Mouse (Mus musculus) limb, embryonic 11.5 days (tissue): ENCODE data around the gene Kcnk5. TPM values are rescaled to one million over a fixed set of nuclear protein-coding genes. Genes with fewer than 3 reads are reported as not detected.

Source experiments
- ATAC-seq: fragments of 200-750 bp; cut with Nextera tagmentation; 2 replicates; pipeline ENCODE4 v1.8.0; 2017; ENCODE audit warnings: low read depth; ENCODE audit not compliant: insufficient number of reproducible peaks, low FRiP score, low TSS enrichment
- DNase-seq: peaks from one replicate; pipeline ENCODE4 v3.0.0-alpha.2; 2015; ENCODE audit warnings: low spot score
- H3K27ac ChIP-seq: fragments of 300-500 bp; sonication (generic); replicated peaks from 2 replicates; pipeline ENCODE4 v1.5.1; 2014; ENCODE audit warnings: low read depth, mild to moderate bottlenecking, low read length
- H3K27me3 ChIP-seq: fragments of 300-500 bp; sonication (generic); 2 replicates; pipeline ENCODE4 v1.6.1; 2014; ENCODE audit warnings: mild to moderate bottlenecking, low read length, mixed read lengths; ENCODE audit not compliant: control insufficient read depth, insufficient read depth
- H3K36me3 ChIP-seq: fragments of 300-500 bp; sonication (generic); 2 replicates; pipeline ENCODE4 v1.6.1; 2014; ENCODE audit warnings: mild to moderate bottlenecking, low read length, moderate library complexity, mixed read lengths; ENCODE audit not compliant: control insufficient read depth, insufficient read depth
- H3K4me1 ChIP-seq: fragments of 300-500 bp; sonication (generic); 2 replicates; pipeline ENCODE4 v1.6.1; 2014; ENCODE audit warnings: low read length, mixed read lengths; ENCODE audit not compliant: control insufficient read depth, insufficient read depth
- H3K4me2 ChIP-seq: fragments of 300-500 bp; sonication (generic); 2 replicates; pipeline ENCODE4 v1.6.1; 2014; ENCODE audit warnings: low read depth, mild to moderate bottlenecking, moderate library complexity; ENCODE audit not compliant: severe bottlenecking
- H3K4me3 ChIP-seq: fragments of 300-500 bp; sonication (generic); 2 replicates; pipeline ENCODE4 v1.5.1; 2014; ENCODE audit warnings: low read depth, low read length
- H3K9ac ChIP-seq: fragments of 300-500 bp; sonication (generic); 2 replicates; pipeline ENCODE4 v1.6.1; 2014; ENCODE audit warnings: mild to moderate bottlenecking, low read length
- H3K9me3 ChIP-seq: fragments of 300-500 bp; sonication (generic); 2 replicates; pipeline ENCODE4 v1.6.1; 2016; ENCODE audit warnings: low read length; ENCODE audit not compliant: control insufficient read depth
- WGBS: fragments of 180-500 bp; shearing (Covaris S2); extraction: QIAGEN DNeasy Blood & Tissue Kit; methylation state at CpG from one replicate; pipeline ENCODE4 v1.1.7; 2014; 5-methylcytosine and 5-hydroxymethylcytosine counted together
- polyA plus RNA-seq: library from polyadenylated mRNA; unstranded; fragments of >200 nt; fragmentation: Nextera tagmentation; extraction: Ambion mirVana; gene quantifications from 2 replicates; pipeline ENCODE4 v1.2.1, GENCODE M21; 2014

Kcnk5 gene
- polyA plus RNA-seq, 1 experiment from 2014 or later = 5.2 TPM

DNA sequence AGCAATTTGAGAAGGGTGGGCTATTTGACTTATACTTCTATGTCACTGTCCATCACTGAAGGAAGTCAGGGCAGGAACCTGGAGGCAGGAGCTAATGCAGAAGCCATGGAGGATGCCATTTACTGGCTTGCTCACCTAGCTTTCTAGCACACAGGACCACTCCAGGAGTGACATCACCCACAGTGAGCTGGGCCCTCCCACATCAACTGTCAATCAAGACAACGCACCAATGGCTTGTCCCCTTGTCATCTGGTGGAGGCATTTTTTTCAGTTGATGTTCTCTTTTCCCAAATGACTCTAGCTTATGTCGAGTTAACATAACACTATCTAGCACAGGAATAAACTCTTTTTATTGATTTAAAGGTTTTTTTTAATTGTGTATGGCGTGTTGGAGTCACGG is 12.4 kb downstream of the Kcnk5 start:
- DNase-seq = no peak
- Histone ChIP-seq H3K27ac (no peak overlapping the region), H3K4me2 (no peak overlapping the region), H3K27me3 (no peaks in the 10 kb centered on the region), H3K9me3 (no peaks in the 10 kb centered on the region; the same call in 1 of the 2 replicates), H3K4me1 (peaks cover 13% of the 10 kb centered on the region), H3K4me3 (no peak overlapping the region), H3K9ac (no peak overlapping the region), H3K36me3 (no peaks in the 10 kb centered on the region)
- ATAC-seq = no peak
- WGBS = 92% methylated on average over 4 of the region's 4 CpGs

- H3K4me1 ChIP-seq = peaks cover 13% of the 10 kb centered on the region
- H3K27me3 ChIP-seq = no peaks in the 10 kb centered on the region
- no peak overlapping the region for H3K27ac ChIP-seq
- 77% methylated on average over 1 of the region's 1 CpGs for WGBS
- no peak overlapping the region for H3K9ac ChIP-seq
- DNase-seq = no peak
- H3K4me2 ChIP-seq = no peak overlapping the region
- no peak for ATAC-seq
- no peaks in the 10 kb centered on the region for H3K36me3 ChIP-seq
- H3K9me3 ChIP-seq = no peaks in the 10 kb centered on the region; the same call in 1 of the 2 replicates
- H3K4me3 ChIP-seq = no peak overlapping the region
These were observed 13.1 kb downstream of the Kcnk5 start for GRCm38 (mm10) chr14:20168478-20168877.

DNA sequence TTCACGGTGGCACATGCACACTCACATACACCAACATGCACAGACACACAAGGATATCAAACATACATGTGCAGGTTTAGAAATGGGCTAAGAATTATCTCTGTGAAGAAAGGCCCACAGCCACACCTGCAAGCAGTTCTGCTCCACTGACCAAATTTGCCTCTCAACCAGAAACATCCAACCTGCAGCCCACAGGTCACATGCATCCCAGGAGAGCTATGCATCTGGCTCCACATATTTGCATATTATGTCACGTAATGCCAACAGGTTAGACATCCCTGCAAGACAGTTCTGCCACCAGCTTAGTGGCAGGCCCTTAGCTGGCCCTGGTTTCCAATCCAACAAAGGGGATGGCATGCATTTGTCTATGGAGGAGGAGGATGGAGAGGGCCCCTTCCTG is 13.6 kb downstream of the Kcnk5 start:
- Histone ChIP-seq H3K4me2 (no peak overlapping the region), H3K4me3 (no peak overlapping the region), H3K36me3 (no peaks in the 10 kb centered on the region), H3K4me1 (peaks cover 9% of the 10 kb centered on the region), H3K27ac (no peak overlapping the region), H3K9ac (no peak overlapping the region), H3K9me3 (no peaks in the 10 kb centered on the region; the same call in 1 of the 2 replicates), H3K27me3 (no peaks in the 10 kb centered on the region)
- DNase-seq (no peak), ATAC-seq (no peak)
- 93% methylated on average over 2 of the region's 2 CpGs for WGBS

DNA sequence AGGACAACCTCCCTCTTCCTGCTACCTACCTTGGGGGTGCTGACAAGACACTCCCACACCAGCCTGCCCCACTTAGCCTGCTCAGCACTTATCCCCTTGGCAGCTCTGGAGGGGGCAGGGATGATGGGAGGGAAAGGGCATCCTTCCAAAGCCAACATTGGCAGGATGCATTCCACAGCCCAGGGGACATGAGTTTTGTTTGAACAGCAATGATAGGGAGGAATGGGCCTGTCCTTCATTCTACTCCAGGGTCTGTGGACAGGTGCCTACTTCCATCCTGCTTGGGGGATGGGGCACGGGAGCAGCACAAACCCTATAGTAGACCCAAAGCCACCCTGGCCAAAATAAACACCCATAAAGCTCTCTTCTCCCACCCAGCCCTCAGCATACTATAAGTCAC is 16.2 kb downstream of the Kcnk5 start:
- Histone ChIP-seq H3K27ac (no peak overlapping the region), H3K9me3 (no peaks in the 10 kb centered on the region; the same call in 1 of the 2 replicates), H3K9ac (no peak overlapping the region), H3K36me3 (no peaks in the 10 kb centered on the region), H3K4me3 (no peak overlapping the region), H3K4me2 (no peak overlapping the region), H3K27me3 (no peaks in the 10 kb centered on the region), H3K4me1 (no peaks in the 10 kb centered on the region)
- 77% methylated on average over 1 of the region's 1 CpGs for WGBS
- DNase-seq (no peak), ATAC-seq (no peak)

GRCm38 (mm10) chr14:20164438-20164837 is 17.2 kb downstream of the Kcnk5 start:
- peaks cover 8% of the 10 kb centered on the region; the same call in 1 of the 2 replicates for H3K4me1 ChIP-seq
- no peaks in the 10 kb centered on the region for H3K9me3 ChIP-seq
- WGBS = 84% methylated on average over 7 of the region's 7 CpGs
- H3K36me3 ChIP-seq = no peaks in the 10 kb centered on the region
- no peak overlapping the region for H3K9ac ChIP-seq
- H3K27ac ChIP-seq = no peak overlapping the region
- no peaks in the 10 kb centered on the region for H3K27me3 ChIP-seq
- DNase-seq = no peak
- no peak for ATAC-seq
- H3K4me2 ChIP-seq = no peak overlapping the region
- no peak overlapping the region for H3K4me3 ChIP-seq

GRCm38 (mm10) chr14:20162686-20163085 is 18.9 kb downstream of the Kcnk5 start:
- no peak overlapping the region for H3K4me3 ChIP-seq
- no peak overlapping the region for H3K27ac ChIP-seq
- H3K9me3 ChIP-seq = no peaks in the 10 kb centered on the region
- no peaks in the 10 kb centered on the region for H3K36me3 ChIP-seq
- WGBS = 91% methylated on average over 6 of the region's 6 CpGs
- DNase-seq = no peak
- ATAC-seq = no peak
- no peak overlapping the region for H3K4me2 ChIP-seq
- no peak overlapping the region for H3K9ac ChIP-seq
- H3K4me1 ChIP-seq = peaks cover 10% of the 10 kb centered on the region; the same call in 1 of the 2 replicates
- H3K27me3 ChIP-seq = no peaks in the 10 kb centered on the region

- DNase-seq = no peak
These were observed 22.6 kb downstream of the Kcnk5 start for GRCm38 (mm10) chr14:20158727-20159681.

GRCm38 (mm10) chr14:20157595-20157994 is 24.0 kb downstream of the Kcnk5 start:
- H3K4me3 ChIP-seq = no peak overlapping the region
- 92% methylated on average over 10 of the region's 10 CpGs for WGBS
- no peaks in the 10 kb centered on the region for H3K36me3 ChIP-seq
- H3K9ac ChIP-seq = no peak overlapping the region
- no peaks in the 10 kb centered on the region for H3K9me3 ChIP-seq
- ATAC-seq (no peak), DNase-seq (no peak)
- no peak overlapping the region for H3K4me2 ChIP-seq
- no peak overlapping the region for H3K27ac ChIP-seq
- H3K27me3 ChIP-seq = no peaks in the 10 kb centered on the region
- peaks cover 12% of the 10 kb centered on the region; the same call in 1 of the 2 replicates for H3K4me1 ChIP-seq

More at GRCm38 (mm10) chr14:20158727-20159681, 22.6 kb downstream of the Kcnk5 start:
- Histone ChIP-seq H3K4me2 (no peak overlapping the region), H3K9ac (no peak overlapping the region), H3K27me3 (no peaks in the 10 kb centered on the region), H3K4me1 (peaks cover 10% of the 10 kb centered on the region; the same call in 1 of the 2 replicates), H3K36me3 (no peaks in the 10 kb centered on the region), H3K4me3 (no peak overlapping the region), H3K9me3 (no peaks in the 10 kb centered on the region), H3K27ac (no peak overlapping the region)
- WGBS = 64% methylated on average over 8 of the region's 8 CpGs
- ATAC-seq = no peak
